Mouse (Mus musculus) limb, embryonic 15.5 days (tissue): ENCODE measurements around the gene Lamc3. TPM values are rescaled to one million over a fixed set of nuclear protein-coding genes. Genes with fewer than 3 reads are reported as not detected.

ENCODE experiments used
- ATAC-seq: fragments of 200-750 bp; cut with Nextera tagmentation; 2 replicates; pipeline ENCODE4 v1.8.0; 2017; ENCODE audit warnings: low read depth, moderate TSS enrichment; ENCODE audit not compliant: insufficient number of reproducible peaks, low FRiP score, low TSS enrichment
- H3K27ac ChIP-seq: fragments of 300-500 bp; sonication (generic); 2 replicates; pipeline ENCODE4 v1.5.1; 2015; ENCODE audit warnings: moderate library complexity, mild to moderate bottlenecking, inconsistent platforms
- H3K27me3 ChIP-seq: fragments of 300-500 bp; sonication (generic); 2 replicates; pipeline ENCODE4 v1.6.1; 2015; ENCODE audit warnings: inconsistent platforms
- H3K36me3 ChIP-seq: fragments of 300-500 bp; sonication (generic); 2 replicates; pipeline ENCODE4 v1.6.1; 2015; ENCODE audit warnings: inconsistent platforms
- H3K4me1 ChIP-seq: fragments of 300-500 bp; sonication (generic); 2 replicates; pipeline ENCODE4 v1.6.1; 2015; ENCODE audit warnings: inconsistent platforms
- H3K4me2 ChIP-seq: fragments of 300-500 bp; sonication (generic); 2 replicates; pipeline ENCODE4 v1.6.1; 2015; ENCODE audit warnings: mild to moderate bottlenecking, inconsistent platforms
- H3K4me3 ChIP-seq: fragments of 300-500 bp; sonication (generic); 2 replicates; pipeline ENCODE4 v1.5.1; 2015; ENCODE audit warnings: mild to moderate bottlenecking, inconsistent platforms
- H3K9ac ChIP-seq: fragments of 300-500 bp; sonication (generic); 2 replicates; pipeline ENCODE4 v1.6.1; 2015; ENCODE audit warnings: inconsistent platforms
- H3K9me3 ChIP-seq: fragments of 300-500 bp; sonication (generic); 2 replicates; pipeline ENCODE4 v1.6.1; 2016; ENCODE audit warnings: inconsistent platforms
- WGBS: fragments of 180-500 bp; shearing (Covaris S2); methylation state at CpG from one replicate; pipeline ENCODE4 v1.1.7; 2015; 5-methylcytosine and 5-hydroxymethylcytosine counted together
- polyA plus RNA-seq: library from polyadenylated mRNA; unstranded; fragments of >200 nt; fragmentation: Nextera tagmentation; extraction: Ambion mirVana; gene quantifications from 2 replicates; pipeline ENCODE4 v1.2.1, GENCODE M21; 2015

Gene Lamc3
- 1.5 and 1.9 TPM in 2 replicates for polyA plus RNA-seq

DNA sequence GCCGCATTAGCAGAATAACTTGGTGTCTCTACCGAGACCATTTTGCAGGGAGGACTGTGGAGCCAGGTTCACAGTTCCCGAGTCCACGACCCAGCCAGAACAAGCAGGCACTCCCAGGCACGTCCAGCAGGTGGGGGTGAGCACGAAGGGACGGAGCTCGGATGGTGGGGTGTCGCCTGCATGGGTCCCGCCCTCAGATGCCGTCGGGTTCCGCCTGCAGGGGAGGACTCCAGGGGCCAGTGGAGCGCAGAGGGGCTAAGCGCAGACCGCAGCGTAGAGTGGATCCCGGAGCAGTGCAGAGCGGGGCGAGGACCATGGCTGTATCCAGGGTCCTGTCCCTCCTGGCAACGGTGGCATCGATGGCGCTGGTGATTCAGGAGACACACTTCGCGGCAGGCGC, at the start of gene Lamc3:
TSS of gene Lamc3 (plus strand) at position 262 of the 400 bp plus-strand sequence.
- H3K4me1 ChIP-seq: peaks cover 6% of the 10 kb centered on the region
- peak within 1 kb of the TSS; percentile 1; the same call in 1 of the 2 replicates for H3K9ac ChIP-seq
- no peaks in the 10 kb centered on the region for H3K9me3 ChIP-seq
- peaks cover 81% of the 10 kb centered on the region for H3K27me3 ChIP-seq
- no peak for ATAC-seq
- no peak within 1 kb of the TSS for H3K27ac ChIP-seq
- H3K4me3 ChIP-seq: peak within 1 kb of the TSS; percentile 32
- no peaks in the 10 kb centered on the region for H3K36me3 ChIP-seq
- 5% methylated on average over 26 of the region's 26 CpGs for WGBS
- H3K4me2 ChIP-seq: peak within 1 kb of the TSS; percentile 44

GRCm38 (mm10) chr2:31838868-31839267, 48.2 kb upstream of the Lamc3 start:
- no peak overlapping the region for H3K4me2 ChIP-seq
- no peaks in the 10 kb centered on the region for H3K9me3 ChIP-seq
- H3K27me3 ChIP-seq: peaks cover 35% of the 10 kb centered on the region
- no peaks in the 10 kb centered on the region for H3K4me1 ChIP-seq
- H3K36me3 ChIP-seq: no peaks in the 10 kb centered on the region
- WGBS: 78% methylated on average over 1 of the region's 1 CpGs
- no peak overlapping the region for H3K4me3 ChIP-seq
- ATAC-seq: no peak
- no peak overlapping the region for H3K27ac ChIP-seq
- no peak overlapping the region for H3K9ac ChIP-seq

DNA sequence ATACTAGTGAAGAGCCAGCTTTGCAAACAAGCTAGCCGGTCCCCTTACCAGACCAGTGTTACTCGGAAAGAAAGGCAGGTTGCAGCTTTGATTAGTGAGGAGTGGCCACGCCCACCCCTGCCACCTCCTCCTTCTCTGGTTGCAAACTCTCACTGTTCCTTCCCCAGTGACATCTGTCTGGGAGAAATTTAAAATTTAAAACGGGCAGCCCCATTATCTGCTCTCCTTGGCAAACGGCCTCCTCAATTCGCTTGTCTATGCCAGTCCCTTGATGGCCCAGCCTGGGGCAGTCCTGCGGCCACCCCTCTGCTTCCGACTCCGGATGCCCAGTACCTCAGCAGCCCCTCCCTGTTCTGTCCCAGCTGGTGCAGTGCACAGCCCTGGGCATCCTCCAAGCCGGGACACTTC, 42.4 kb upstream of the Lamc3 start:
- H3K4me3 ChIP-seq: peak overlapping the region; percentile 55; the same call in 1 of the 2 replicates
- no peak for ATAC-seq
- no peak overlapping the region for H3K27ac ChIP-seq
- whole genome bisulfite sequencing: 6% methylated on average over 10 of the region's 10 CpGs
- no peaks in the 10 kb centered on the region for H3K36me3 ChIP-seq
- 0 out of 2 replicates have a peak overlapping the region, but pooled peaks have one; percentile 98 for H3K4me2 ChIP-seq
- no peaks in the 10 kb centered on the region for H3K9me3 ChIP-seq
- H3K4me1 ChIP-seq: peaks cover 25% of the 10 kb centered on the region
- no peak overlapping the region for H3K9ac ChIP-seq
- H3K27me3 ChIP-seq: peaks cover 63% of the 10 kb centered on the region

DNA sequence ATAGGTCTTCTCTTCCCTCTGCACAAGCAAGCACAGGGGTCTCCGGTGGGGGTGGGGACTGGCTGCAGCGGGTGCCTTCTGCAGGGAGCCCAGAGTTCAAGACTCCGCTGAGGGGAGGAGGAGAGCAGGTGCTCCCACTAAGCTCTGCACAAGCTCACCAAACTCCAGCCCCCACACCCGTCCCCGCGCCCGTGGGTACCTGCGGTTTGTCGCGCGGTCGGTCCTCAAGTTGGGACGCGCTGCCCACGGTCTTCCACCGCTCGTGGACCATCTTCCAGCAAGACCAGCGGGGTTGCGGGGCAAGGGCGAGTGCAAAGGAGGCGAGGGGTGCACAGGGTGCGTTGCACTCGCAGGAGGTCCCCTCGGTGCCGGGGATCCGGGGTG, 41.6 kb upstream of the Lamc3 start:
- H3K27me3 ChIP-seq: peaks cover 58% of the 10 kb centered on the region

DNA sequence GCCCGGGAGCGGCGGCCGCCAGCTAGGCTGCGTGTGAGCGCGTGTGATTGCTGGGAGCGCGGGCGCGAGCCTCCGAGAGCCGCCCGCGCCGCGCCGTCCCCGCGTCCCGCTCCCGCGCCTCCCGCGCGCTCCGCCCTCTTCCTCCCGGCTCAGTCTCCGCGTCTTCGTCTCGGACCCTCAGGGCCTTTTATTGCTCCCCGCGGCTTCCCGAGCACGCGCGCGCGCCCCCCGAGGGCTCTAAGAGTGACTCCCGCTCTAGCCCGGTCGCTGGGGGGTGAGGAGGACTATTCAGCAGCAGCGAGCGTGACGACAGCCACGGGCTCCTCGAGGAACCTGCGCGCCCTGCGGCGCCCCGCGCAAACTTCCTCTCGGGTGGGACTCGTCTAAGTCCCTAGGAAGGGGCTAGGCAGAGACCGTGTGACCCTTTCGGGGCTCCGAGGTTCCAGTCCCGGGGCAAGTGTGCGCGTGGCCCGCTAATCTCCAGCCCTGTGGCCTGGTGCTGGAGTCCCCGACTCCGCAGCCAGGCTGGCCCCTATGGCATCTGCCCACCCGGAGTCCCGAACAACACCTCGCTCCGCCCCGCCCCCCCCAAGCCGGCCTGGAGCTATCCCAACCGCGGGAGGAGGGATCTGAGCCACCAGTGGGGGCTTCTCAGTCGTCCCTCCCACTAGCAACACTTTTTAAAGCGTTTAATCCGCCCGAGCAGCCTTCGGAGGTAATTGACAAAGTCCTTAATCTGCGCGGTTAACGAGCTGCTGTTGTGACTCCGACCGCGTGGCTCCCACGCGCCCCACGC, 41.0 kb upstream of the Lamc3 start, which contains the start of gene Fibcd1:
TSS of gene Fibcd1 (minus strand) at position 110 of the 796 bp plus-strand sequence.
- no peak within 1 kb of the TSS for H3K27ac ChIP-seq
- no peak for ATAC-seq

More for the DNA sequence above, 41.6 kb upstream of the Lamc3 start:
- H3K9ac ChIP-seq: no peak overlapping the region
- H3K27ac ChIP-seq: no peak overlapping the region
- ATAC-seq: no peak
- H3K36me3 ChIP-seq: no peaks in the 10 kb centered on the region
- peaks cover 25% of the 10 kb centered on the region for H3K4me1 ChIP-seq
- no peaks in the 10 kb centered on the region for H3K9me3 ChIP-seq
- peak overlapping the region; percentile 55 for H3K4me3 ChIP-seq
- H3K4me2 ChIP-seq: peak overlapping the region; percentile 98
- 1% methylated on average over 26 of the region's 26 CpGs for WGBS

GRCm38 (mm10) chr2:31846692-31847660, 40.1 kb upstream of the Lamc3 start:
- Histone ChIP-seq H3K9me3 (no peaks in the 10 kb centered on the region), H3K4me2 (peak overlapping the region; percentile 98), H3K36me3 (no peaks in the 10 kb centered on the region), H3K27ac (no peak overlapping the region), H3K4me3 (peak overlapping the region; percentile 55), H3K4me1 (peaks cover 25% of the 10 kb centered on the region), H3K9ac (no peak overlapping the region), H3K27me3 (peaks cover 58% of the 10 kb centered on the region)
- WGBS: 5% methylated on average over 35 of the region's 35 CpGs
- no peak for ATAC-seq

More for the DNA sequence above, 41.0 kb upstream of the Lamc3 start, which contains the start of gene Fibcd1:
- under 1% methylated on average over 88 of the region's 88 CpGs for WGBS
- H3K36me3 ChIP-seq: no peaks in the 10 kb centered on the region
- H3K4me1 ChIP-seq: peaks cover 25% of the 10 kb centered on the region
- H3K9me3 ChIP-seq: no peaks in the 10 kb centered on the region
- peaks cover 58% of the 10 kb centered on the region for H3K27me3 ChIP-seq
- peak within 1 kb of the TSS; percentile 98 for H3K4me2 ChIP-seq
- no peak within 1 kb of the TSS for H3K9ac ChIP-seq
- H3K4me3 ChIP-seq: peak within 1 kb of the TSS; percentile 55

DNA sequence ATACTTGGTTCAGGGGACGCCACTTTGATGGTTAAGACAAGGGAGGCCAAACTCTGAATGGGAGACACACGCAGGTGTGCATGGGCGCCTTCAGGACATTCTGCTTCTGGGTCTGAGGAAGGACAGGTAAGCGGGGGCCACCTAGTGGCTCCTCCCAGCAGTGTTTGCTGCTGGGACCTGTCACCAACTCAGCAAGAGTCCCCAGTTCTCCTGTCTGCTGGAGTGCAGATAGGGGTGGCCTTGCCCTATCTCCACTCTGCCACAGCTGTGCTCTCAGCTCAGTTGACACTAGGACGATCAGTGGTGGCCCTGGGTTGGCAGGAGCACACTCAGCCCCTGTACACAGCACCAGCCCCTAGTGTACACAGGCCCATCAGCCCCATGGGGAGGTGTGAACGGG, 39.2 kb upstream of the Lamc3 start:
- Histone ChIP-seq H3K4me3 (no peak overlapping the region), H3K27ac (no peak overlapping the region), H3K9ac (no peak overlapping the region), H3K4me2 (no peak overlapping the region), H3K9me3 (no peaks in the 10 kb centered on the region), H3K36me3 (no peaks in the 10 kb centered on the region), H3K4me1 (peaks cover 25% of the 10 kb centered on the region), H3K27me3 (peaks cover 53% of the 10 kb centered on the region)
- WGBS: 11% methylated on average over 6 of the region's 6 CpGs
- no peak for ATAC-seq

DNA sequence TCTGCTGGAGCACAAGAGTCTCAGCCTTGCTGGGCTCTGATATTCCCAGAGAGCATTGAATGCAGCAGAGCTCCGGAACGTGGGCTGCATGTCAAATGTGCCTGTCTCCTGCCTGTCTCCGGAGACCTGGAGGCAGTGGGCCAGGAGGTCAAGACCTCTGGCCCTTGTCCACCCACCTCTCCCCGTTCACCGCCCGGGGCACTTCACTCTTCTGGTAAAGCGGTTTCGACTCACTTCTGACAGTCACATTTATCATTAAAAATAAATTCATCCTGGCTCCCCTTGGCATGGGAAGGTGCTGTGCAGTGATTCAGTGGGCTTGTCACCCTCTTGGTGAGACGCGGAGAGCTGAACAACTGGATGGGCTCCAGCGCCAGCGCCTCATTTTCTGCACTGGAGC, 37.0 kb upstream of the Lamc3 start:
- Histone ChIP-seq H3K4me1 (peaks cover 20% of the 10 kb centered on the region), H3K4me2 (no peak overlapping the region), H3K27ac (no peak overlapping the region), H3K4me3 (no peak overlapping the region), H3K36me3 (no peaks in the 10 kb centered on the region), H3K9ac (no peak overlapping the region), H3K27me3 (peaks cover 31% of the 10 kb centered on the region), H3K9me3 (no peaks in the 10 kb centered on the region)
- 32% methylated on average over 12 of the region's 12 CpGs for WGBS
- ATAC-seq: no peak

DNA sequence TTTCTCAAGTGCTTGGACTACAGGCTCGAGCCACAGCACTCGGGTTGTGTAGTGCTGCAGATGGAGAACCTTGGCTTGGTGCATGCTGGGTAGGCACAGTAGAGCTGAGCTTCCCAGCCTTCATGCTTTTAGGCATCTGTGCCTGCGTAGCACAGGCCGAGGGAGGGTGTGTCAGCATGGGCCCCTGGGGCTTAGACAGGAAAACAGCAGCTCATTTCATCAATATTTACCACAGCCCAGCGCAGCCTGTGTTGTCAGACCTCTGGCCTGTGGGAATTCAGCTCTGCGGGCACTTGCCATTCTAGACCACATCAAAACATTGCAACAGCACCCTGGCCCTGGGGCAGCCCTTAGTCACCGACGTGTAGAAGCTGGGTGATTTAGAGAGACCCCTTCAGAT, 31.1 kb upstream of the Lamc3 start:
- 66% methylated on average over 8 of the region's 8 CpGs for WGBS
- peaks cover 21% of the 10 kb centered on the region for H3K4me1 ChIP-seq
- no peak overlapping the region for H3K27ac ChIP-seq
- 0 out of 2 replicates have a peak, but pooled peaks cover 3% of the 10 kb centered on the region for H3K27me3 ChIP-seq
- H3K36me3 ChIP-seq: no peaks in the 10 kb centered on the region
- H3K9me3 ChIP-seq: no peaks in the 10 kb centered on the region
- ATAC-seq: no peak
- no peak overlapping the region for H3K4me3 ChIP-seq
- no peak overlapping the region for H3K4me2 ChIP-seq
- H3K9ac ChIP-seq: no peak overlapping the region

DNA sequence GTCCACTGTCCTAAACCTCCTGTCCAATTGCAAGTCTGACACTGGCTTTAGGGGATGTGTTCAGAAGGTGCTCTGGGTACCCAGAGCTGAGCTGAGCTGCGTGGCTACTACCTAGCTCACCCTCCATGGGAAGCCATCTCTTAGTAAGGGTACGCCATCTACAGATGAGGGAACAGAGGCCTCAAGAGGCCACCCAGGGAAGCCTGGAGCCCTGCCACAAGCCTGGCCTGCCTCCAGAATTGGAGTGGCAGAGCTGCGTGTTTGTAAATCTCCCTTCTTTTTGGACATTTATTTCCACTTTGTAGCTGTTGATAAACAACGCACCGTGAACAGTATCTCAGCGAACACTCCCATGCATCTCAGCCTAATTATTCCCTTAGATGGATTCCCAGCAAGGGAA, 29.9 kb upstream of the Lamc3 start:
- WGBS: 67% methylated on average over 6 of the region's 6 CpGs
- ATAC-seq: no peak
- H3K4me3 ChIP-seq: no peak overlapping the region

GRCm38 (mm10) chr2:31858500-31858899, 28.6 kb upstream of the Lamc3 start:
- Histone ChIP-seq H3K27me3 (0 out of 2 replicates have a peak, but pooled peaks cover 3% of the 10 kb centered on the region), H3K27ac (no peak overlapping the region), H3K4me3 (no peak overlapping the region), H3K4me2 (no peak overlapping the region), H3K4me1 (peaks cover 21% of the 10 kb centered on the region), H3K9me3 (no peaks in the 10 kb centered on the region), H3K36me3 (no peaks in the 10 kb centered on the region), H3K9ac (no peak overlapping the region)
- 20% methylated on average over 12 of the region's 12 CpGs for WGBS
- ATAC-seq: no peak

More for the DNA sequence above, 29.9 kb upstream of the Lamc3 start:
- H3K9ac ChIP-seq: no peak overlapping the region
- no peaks in the 10 kb centered on the region for H3K9me3 ChIP-seq
- 0 out of 2 replicates have a peak, but pooled peaks cover 3% of the 10 kb centered on the region for H3K27me3 ChIP-seq
- no peak overlapping the region for H3K27ac ChIP-seq
- H3K4me1 ChIP-seq: peaks cover 21% of the 10 kb centered on the region
- no peaks in the 10 kb centered on the region for H3K36me3 ChIP-seq
- H3K4me2 ChIP-seq: no peak overlapping the region
